Comparison of ENCODE assay signal across 35 mouse cellular contexts in genomic region chr1:53341071-53341470, GRCm38 (mm10). TPM values are rescaled to one million over a fixed set of nuclear protein-coding genes. Genes with fewer than 3 reads are reported as not detected.
"Had no signal": no experiment of that assay in that cellular context is flagged by ENCODE, and none has a peak within 500 bp of the region (broad histone marks: within the 10 kb centered on the region; RNA-seq: fewer than 3 reads in every experiment).

No protein-coding gene starts in this region.

- H3K27me3 ChIP-seq: heart, embryonic 12.5 days; hindbrain, embryonic 12.5 days; intestine, embryonic 15.5 days; kidney, embryonic 15.5 days; limb, embryonic 13.5 days; limb, embryonic 15.5 days had no signal

- H3K9ac ChIP-seq: heart, embryonic 12.5 days; hindbrain, embryonic 12.5 days; hindbrain, embryonic 14.5 days; intestine, embryonic 15.5 days; kidney, embryonic 15.5 days; limb, embryonic 13.5 days; limb, embryonic 15.5 days had no signal

- H3K4me3 ChIP-seq: heart, embryonic 10.5 days; heart, embryonic 12.5 days; hindbrain, embryonic 10.5 days; hindbrain, embryonic 12.5 days; intestine, embryonic 15.5 days; kidney, embryonic 15.5 days; limb, embryonic 13.5 days; limb, embryonic 15.5 days had no signal

- H3K4me1 ChIP-seq: heart, embryonic 10.5 days; heart, embryonic 12.5 days; hindbrain, embryonic 10.5 days; hindbrain, embryonic 12.5 days; intestine, embryonic 15.5 days; kidney, embryonic 15.5 days; limb, embryonic 13.5 days; limb, embryonic 15.5 days had no signal

- H3K9me3 ChIP-seq: intestine, embryonic 15.5 days had no signal

- H3K4me2 ChIP-seq: heart, embryonic 12.5 days; hindbrain, embryonic 12.5 days; hindbrain, embryonic 14.5 days; intestine, embryonic 15.5 days; kidney, embryonic 15.5 days; limb, embryonic 13.5 days; limb, embryonic 15.5 days had no signal

- DNase-seq: gastrocnemius, postnatal 14 days; gastrocnemius, postnatal 36 days; heart, adult 18-20 months; heart, postnatal 10 days; heart, postnatal 4 days; kidney, adult 18-20 months; kidney, adult 8-10 months; kidney, postnatal 14 days; kidney, postnatal 36 days; layer of hippocampus, adult 9-11 months; layer of hippocampus, postnatal 36 days; left cerebral cortex, postnatal 4 days had no signal

- H3K27ac ChIP-seq: heart, embryonic 10.5 days; hindbrain, embryonic 10.5 days; hindbrain, embryonic 12.5 days; hindbrain, embryonic 14.5 days; intestine, embryonic 15.5 days; kidney, embryonic 15.5 days; kidney, postnatal 0 days; limb, embryonic 13.5 days; limb, embryonic 15.5 days had no signal

- ATAC-seq: hindbrain, embryonic 16.5 days; inflammation-experienced regulatory T-cells, adult 6 months; intestine, embryonic 15.5 days; intestine, postnatal 0 days had no signal

RNA-seq across cellular contexts. Expression of gene Asdurf, which starts 11.3 kb away (rescaled TPM):
- total RNA-seq: heart, adult 18-20 months; heart, postnatal 4 days; layer of hippocampus, adult 18-20 months; layer of hippocampus, postnatal 36 days; left cerebral cortex, adult 18-20 months; left cerebral cortex, postnatal 25 days; left cerebral cortex, postnatal 4 days; liver, adult 2 months had no signal
- polyA plus RNA-seq: gonadal fat pad, adult 2 months; heart, embryonic 10.5 days; kidney, embryonic 15.5 days; large intestine, adult 2 months; limb, embryonic 15.5 days; liver, adult 2 months had no signal

RNA-seq across cellular contexts. Expression of gene Gm28551, which starts 11.4 kb away (rescaled TPM):
- total RNA-seq: gastrocnemius, postnatal 14 days; heart, adult 18-20 months; heart, postnatal 10 days; heart, postnatal 4 days; left cerebral cortex, adult 18-20 months; liver, adult 2 months had no signal
- polyA plus RNA-seq: gonadal fat pad, adult 2 months; large intestine, adult 2 months; liver, adult 2 months had no signal

RNA-seq across cellular contexts. Expression of gene Gm28778, which starts 44.2 kb away (rescaled TPM):
- total RNA-seq: gastrocnemius, postnatal 14 days; heart, postnatal 4 days; left cerebral cortex, postnatal 10 days; left cerebral cortex, postnatal 4 days; liver, adult 2 months had no signal
- polyA plus RNA-seq: heart, embryonic 10.5 days; heart, embryonic 12.5 days; heart, embryonic 14.5 days; heart, embryonic 16.5 days; hindbrain, embryonic 10.5 days; hindbrain, embryonic 12.5 days; hindbrain, embryonic 14.5 days; hindbrain, embryonic 16.5 days; intestine, embryonic 15.5 days; intestine, postnatal 0 days; kidney, embryonic 15.5 days; kidney, postnatal 0 days; limb, embryonic 11.5 days; limb, embryonic 13.5 days; limb, embryonic 15.5 days had no signal
